Mouse (Mus musculus) lung, adult 2 months (tissue): ENCODE results near the gene Ccdc7a.
"Not testable (repeated sequence)": the region's sequence is repeated elsewhere in the genome, so short reads cannot be mapped to it uniquely, and the experiment has no call there.

Experiments used
- CTCF ChIP-seq: fragments of 200-500 bp; IDR thresholded peaks from 2 replicates; pipeline ENCODE4 v1.5.1; 2011; ENCODE audit warnings: mild to moderate bottlenecking, low read length, control low read depth; ENCODE audit not compliant: insufficient read depth
- POLR2A ChIP-seq: fragments of 200-500 bp; IDR thresholded peaks from 2 replicates; pipeline ENCODE4 v1.6.1; 2011; ENCODE audit warnings: low read depth, mild to moderate bottlenecking, control low read depth, low read length, borderline replicate concordance; ENCODE audit errors: extremely low read depth

GRCm38 (mm10) chr8:128941022-128941641 is 124.2 kb downstream of the Ccdc7a start:
- not testable (repeated sequence) for TF ChIP-seq CTCF, POLR2A
